Mouse (Mus musculus): ENCODE measurements around the gene Galnt17. TPM values are rescaled to one million over a fixed set of nuclear protein-coding genes. Genes with fewer than 3 reads are reported as not detected.

Gene Galnt17
- not detected for polyA plus RNA-seq (2017; shearing (Covaris generic))

- ATAC-seq = no peak
These were observed at the start of gene Galnt17 for GRCm38 (mm10) chr5:131308397-131308796. Gene Galnt17, minus strand, starts transcription at chr5:131308497.

GRCm38 (mm10) chr5:131334536-131334935 is 26.2 kb upstream of the Galnt17 start:
- ATAC-seq = no peak

GRCm38 (mm10) chr5:131321286-131321685 is 13.0 kb upstream of the Galnt17 start:
- no peak for ATAC-seq

- no peak for ATAC-seq
These were observed 11.3 kb upstream of the Galnt17 start for GRCm38 (mm10) chr5:131319605-131320004.

- ATAC-seq = no peak
These were observed 10.8 kb upstream of the Galnt17 start for GRCm38 (mm10) chr5:131319141-131319540.

- ATAC-seq = no peak
These were observed 6.7 kb upstream of the Galnt17 start for GRCm38 (mm10) chr5:131315016-131315415.

- ATAC-seq = no peak
These were observed 593 bp downstream of the Galnt17 start for GRCm38 (mm10) chr5:131307656-131308151.

GRCm38 (mm10) chr5:131306908-131307655 is 1.2 kb downstream of the Galnt17 start:
- no peak for ATAC-seq

GRCm38 (mm10) chr5:131306321-131306907 is 1.9 kb downstream of the Galnt17 start:
- no peak for ATAC-seq

GRCm38 (mm10) chr5:131305223-131305622 is 3.1 kb downstream of the Galnt17 start:
- no peak for ATAC-seq

GRCm38 (mm10) chr5:131301526-131301925 is 6.8 kb downstream of the Galnt17 start:
- ATAC-seq = no peak

- no peak for ATAC-seq
These were observed 14.4 kb downstream of the Galnt17 start for GRCm38 (mm10) chr5:131293726-131294449.

- no peak for ATAC-seq
These were observed 21.2 kb downstream of the Galnt17 start for GRCm38 (mm10) chr5:131287091-131287490.

GRCm38 (mm10) chr5:131286680-131287079 is 21.6 kb downstream of the Galnt17 start:
- no peak for ATAC-seq

GRCm38 (mm10) chr5:131280349-131280748 is 27.9 kb downstream of the Galnt17 start:
- no peak for ATAC-seq

GRCm38 (mm10) chr5:131279286-131279685 is 29.0 kb downstream of the Galnt17 start:
- ATAC-seq = no peak

- no peak for ATAC-seq
These were observed 31.1 kb downstream of the Galnt17 start for GRCm38 (mm10) chr5:131277227-131277626.

- ATAC-seq = no peak
These were observed 42.0 kb downstream of the Galnt17 start for GRCm38 (mm10) chr5:131266291-131266690.

GRCm38 (mm10) chr5:131264145-131264544 is 44.2 kb downstream of the Galnt17 start:
- no peak for ATAC-seq

GRCm38 (mm10) chr5:131250701-131251636 is 57.3 kb downstream of the Galnt17 start:
- ATAC-seq = no peak

GRCm38 (mm10) chr5:131248416-131248815 is 59.9 kb downstream of the Galnt17 start:
- no peak for ATAC-seq

- no peak for ATAC-seq
These were observed 61.7 kb downstream of the Galnt17 start for GRCm38 (mm10) chr5:131246591-131246990.
